Mouse (Mus musculus): ENCODE data around the gene B430218F22Rik. TPM values are rescaled to one million over a fixed set of nuclear protein-coding genes. Genes with fewer than 3 reads are reported as not detected.

The B430218F22Rik gene
- 0.08 and 0.27 TPM in 2 replicates for polyA plus RNA-seq (2012; rRNA removed)

DNA sequence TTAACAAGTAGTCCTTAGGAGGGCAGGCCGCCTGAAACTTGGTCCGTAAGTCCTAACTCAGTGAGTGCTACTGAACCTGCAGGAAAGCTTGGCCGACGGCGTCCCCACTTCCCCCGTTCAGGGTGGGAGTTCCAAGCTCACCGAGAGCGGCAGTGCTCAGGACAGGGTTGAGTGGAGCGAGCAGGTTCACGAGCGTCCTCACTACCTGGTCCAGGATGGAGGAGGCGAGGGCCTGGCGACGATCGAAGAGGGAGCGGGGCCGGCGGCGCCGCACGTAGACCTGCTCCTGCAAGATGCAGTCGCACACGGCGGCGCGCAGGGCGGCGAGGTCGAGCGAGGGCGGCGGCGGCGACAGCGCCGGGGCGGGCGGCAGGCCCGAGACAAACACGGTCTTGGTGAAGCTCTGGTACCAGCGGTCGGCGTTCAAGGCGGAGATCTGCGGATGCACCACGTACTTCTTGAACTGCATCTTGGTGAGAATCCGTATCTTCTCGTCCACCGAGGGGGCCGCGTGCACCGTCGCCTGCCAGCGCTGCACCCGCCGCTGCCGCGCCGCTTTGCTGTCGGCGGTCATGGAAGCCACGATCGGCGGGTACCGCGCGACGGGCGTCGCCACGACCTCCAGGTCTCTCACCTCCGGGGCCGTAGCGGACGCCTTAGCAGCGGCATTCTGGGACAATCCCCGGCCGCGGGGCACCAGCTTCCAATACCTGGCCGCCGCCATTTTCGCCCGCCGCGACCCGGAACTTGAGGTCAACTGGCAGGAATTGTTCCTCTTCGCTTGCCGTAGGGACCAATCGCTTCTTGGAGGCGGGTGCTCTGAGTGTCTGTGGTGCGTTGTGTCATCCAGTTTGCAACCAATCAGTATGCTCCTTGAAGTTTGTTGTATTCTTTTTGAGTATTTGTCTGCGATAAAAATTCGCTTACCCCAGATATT lies at the start of gene B430218F22Rik, which contains the start of gene Mrps30:
B430218F22Rik (plus strand) TSS at position 120 of the 937 bp plus-strand sequence.
Mrps30 (minus strand) TSS at position 742 of the 937 bp plus-strand sequence.
- Histone ChIP-seq H3K4me3 (ENCODE audit: low read depth, low read length) (peak within 1 kb of the TSS; percentile 95), H3K36me3 (ENCODE audit: control insufficient read depth, insufficient read depth, low read length) (peaks cover 21% of the 10 kb centered on the region), H3K27me3 (ENCODE audit: control insufficient read depth, insufficient read depth, low read length) (no peaks in the 10 kb centered on the region), H3K27ac (ENCODE audit: insufficient read depth, low read depth, low read length) (peak within 1 kb of the TSS; percentile 23; the same call in 1 of the 2 replicates), H3K4me1 (ENCODE audit: control insufficient read depth, insufficient read depth, insufficient read length, low read length) (no peaks in the 10 kb centered on the region)
- under 1% methylated on average over 93 of the region's 93 CpGs for WGBS
- peak; percentile 35; the same call in 1 of the 2 replicates for TF ChIP-seq POLR2A (IDR thresholded peaks at IDR 0.05; ENCODE audit: low read depth, low read length)
- no peak for TF ChIP-seq CTCF (IDR thresholded peaks at IDR 0.05; ENCODE audit: extremely low read depth, insufficient read length, insufficient replicate concordance, low read depth, low read length)

- no peaks in the 10 kb centered on the region for H3K4me1 ChIP-seq (ENCODE audit: control insufficient read depth, insufficient read depth, insufficient read length, low read length)
- H3K36me3 ChIP-seq (ENCODE audit: control insufficient read depth, insufficient read depth, low read length), result no peaks in the 10 kb centered on the region
- TF ChIP-seq POLR2A (IDR thresholded peaks at IDR 0.05; ENCODE audit: low read depth, low read length), result no peak
- TF ChIP-seq CTCF (IDR thresholded peaks at IDR 0.05; ENCODE audit: extremely low read depth, insufficient read length, insufficient replicate concordance, low read depth, low read length), result no peak
- WGBS, result 18% methylated on average over 10 of the region's 10 CpGs
- H3K4me3 ChIP-seq (ENCODE audit: low read depth, low read length), result no peak overlapping the region
- H3K27me3 ChIP-seq (ENCODE audit: control insufficient read depth, insufficient read depth, low read length), result no peaks in the 10 kb centered on the region
- H3K27ac ChIP-seq (ENCODE audit: insufficient read depth, low read depth, low read length), result no peak overlapping the region
Measured at GRCm38 (mm10) chr13:118350257-118350656, 36.2 kb upstream of the B430218F22Rik start.

GRCm38 (mm10) chr13:118350870-118351269 lies 35.6 kb upstream of the B430218F22Rik start:
- H3K36me3 ChIP-seq (ENCODE audit: control insufficient read depth, insufficient read depth, low read length), result no peaks in the 10 kb centered on the region
- no peaks in the 10 kb centered on the region for H3K4me1 ChIP-seq (ENCODE audit: control insufficient read depth, insufficient read depth, insufficient read length, low read length)
- H3K27ac ChIP-seq (ENCODE audit: insufficient read depth, low read depth, low read length), result no peak overlapping the region
- H3K4me3 ChIP-seq (ENCODE audit: low read depth, low read length), result no peak overlapping the region
- WGBS, result 88% methylated on average over 10 of the region's 10 CpGs
- TF ChIP-seq POLR2A (IDR thresholded peaks at IDR 0.05; ENCODE audit: low read depth, low read length), result no peak
- no peak for TF ChIP-seq CTCF (IDR thresholded peaks at IDR 0.05; ENCODE audit: extremely low read depth, insufficient read length, insufficient replicate concordance, low read depth, low read length)
- no peaks in the 10 kb centered on the region for H3K27me3 ChIP-seq (ENCODE audit: control insufficient read depth, insufficient read depth, low read length)

DNA sequence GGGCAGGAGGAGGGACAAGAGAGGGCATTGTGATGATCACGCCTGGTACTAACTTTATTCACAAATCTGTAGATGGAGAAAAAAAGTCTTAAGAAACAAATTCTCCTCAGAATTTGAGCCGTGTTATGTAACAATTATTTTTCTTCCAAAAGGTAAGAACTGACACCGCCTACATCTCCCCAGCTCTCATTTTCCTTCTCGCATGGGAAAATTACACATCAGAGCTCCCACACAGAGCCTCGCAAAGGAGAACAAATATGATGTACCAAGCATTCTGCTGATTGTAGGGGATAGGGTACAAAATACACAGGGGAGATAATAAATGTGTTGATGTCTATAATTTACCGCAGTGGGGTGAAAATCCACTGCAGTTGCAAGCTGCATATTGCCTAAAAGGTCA lies 23.1 kb upstream of the B430218F22Rik start:
- WGBS, result 87% methylated on average over 6 of the region's 6 CpGs
- no peak for TF ChIP-seq CTCF (IDR thresholded peaks at IDR 0.05; ENCODE audit: extremely low read depth, insufficient read length, insufficient replicate concordance, low read depth, low read length)
- TF ChIP-seq POLR2A (IDR thresholded peaks at IDR 0.05; ENCODE audit: low read depth, low read length), result no peak
- Histone ChIP-seq H3K4me1 (ENCODE audit: control insufficient read depth, insufficient read depth, insufficient read length, low read length) (no peaks in the 10 kb centered on the region), H3K4me3 (ENCODE audit: low read depth, low read length) (no peak overlapping the region), H3K27me3 (ENCODE audit: control insufficient read depth, insufficient read depth, low read length) (no peaks in the 10 kb centered on the region), H3K36me3 (ENCODE audit: control insufficient read depth, insufficient read depth, low read length) (no peaks in the 10 kb centered on the region), H3K27ac (ENCODE audit: insufficient read depth, low read depth, low read length) (no peak overlapping the region)

GRCm38 (mm10) chr13:118365774-118366173 lies 20.7 kb upstream of the B430218F22Rik start:
- no peaks in the 10 kb centered on the region for H3K27me3 ChIP-seq (ENCODE audit: control insufficient read depth, insufficient read depth, low read length)
- no peak overlapping the region for H3K4me3 ChIP-seq (ENCODE audit: low read depth, low read length)
- WGBS, result 11% methylated on average over 1 of the region's 1 CpGs
- H3K4me1 ChIP-seq (ENCODE audit: control insufficient read depth, insufficient read depth, insufficient read length, low read length), result no peaks in the 10 kb centered on the region
- H3K36me3 ChIP-seq (ENCODE audit: control insufficient read depth, insufficient read depth, low read length), result no peaks in the 10 kb centered on the region
- no peak overlapping the region for H3K27ac ChIP-seq (ENCODE audit: insufficient read depth, low read depth, low read length)
- TF ChIP-seq POLR2A (IDR thresholded peaks at IDR 0.05; ENCODE audit: low read depth, low read length) (no peak), CTCF (IDR thresholded peaks at IDR 0.05; ENCODE audit: extremely low read depth, insufficient read length, insufficient replicate concordance, low read depth, low read length) (no peak)

DNA sequence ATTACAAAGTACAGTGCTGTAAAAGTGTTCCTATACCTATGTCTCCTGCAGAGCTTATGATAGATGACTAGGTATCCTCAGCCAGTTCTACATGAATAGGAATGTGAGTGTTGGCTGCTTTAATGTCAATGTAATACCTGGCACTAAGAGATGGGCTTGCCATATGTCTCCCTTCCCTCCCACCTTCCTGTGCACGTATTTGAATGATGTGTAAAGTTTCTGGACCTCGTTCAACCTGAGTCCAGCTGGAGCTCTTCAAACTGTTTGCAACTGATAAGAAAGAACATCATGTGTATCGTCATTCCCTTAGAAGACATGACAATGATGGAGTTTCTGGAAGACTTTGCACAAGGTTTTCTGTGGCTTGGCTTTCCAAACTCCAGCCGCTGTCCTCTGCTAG lies 13.6 kb upstream of the B430218F22Rik start:
- Histone ChIP-seq H3K4me1 (ENCODE audit: control insufficient read depth, insufficient read depth, insufficient read length, low read length) (no peaks in the 10 kb centered on the region), H3K27ac (ENCODE audit: insufficient read depth, low read depth, low read length) (no peak overlapping the region), H3K36me3 (ENCODE audit: control insufficient read depth, insufficient read depth, low read length) (peaks cover 6% of the 10 kb centered on the region), H3K27me3 (ENCODE audit: control insufficient read depth, insufficient read depth, low read length) (no peaks in the 10 kb centered on the region), H3K4me3 (ENCODE audit: low read depth, low read length) (no peak overlapping the region)
- 72% methylated on average over 4 of the region's 4 CpGs for WGBS
- no peak for TF ChIP-seq CTCF (IDR thresholded peaks at IDR 0.05; ENCODE audit: extremely low read depth, insufficient read length, insufficient replicate concordance, low read depth, low read length)
- TF ChIP-seq POLR2A (IDR thresholded peaks at IDR 0.05; ENCODE audit: low read depth, low read length), result no peak

GRCm38 (mm10) chr13:118379155-118379554 lies 7.3 kb upstream of the B430218F22Rik start:
- Histone ChIP-seq H3K4me1 (ENCODE audit: control insufficient read depth, insufficient read depth, insufficient read length, low read length) (no peaks in the 10 kb centered on the region), H3K4me3 (ENCODE audit: low read depth, low read length) (no peak overlapping the region), H3K27me3 (ENCODE audit: control insufficient read depth, insufficient read depth, low read length) (no peaks in the 10 kb centered on the region), H3K36me3 (ENCODE audit: control insufficient read depth, insufficient read depth, low read length) (peaks cover 38% of the 10 kb centered on the region), H3K27ac (ENCODE audit: insufficient read depth, low read depth, low read length) (no peak overlapping the region)
- 44% methylated on average over 1 of the region's 1 CpGs for WGBS
- TF ChIP-seq POLR2A (IDR thresholded peaks at IDR 0.05; ENCODE audit: low read depth, low read length) (no peak), CTCF (IDR thresholded peaks at IDR 0.05; ENCODE audit: extremely low read depth, insufficient read length, insufficient replicate concordance, low read depth, low read length) (peak; percentile 79; the same call in 1 of the 2 replicates)

Data from small intestine, adult 2 months (tissue).